Mouse (Mus musculus) fat pad, adult 2 months (tissue): ENCODE results near the gene Defb22.

Source experiments
- DNase-seq: peaks from one replicate; pipeline ENCODE4 v3.0.0-alpha.2; 2011; ENCODE audit warnings: low read depth, low spot score; ENCODE audit errors: extremely low read depth

Gene Defb22

DNA sequence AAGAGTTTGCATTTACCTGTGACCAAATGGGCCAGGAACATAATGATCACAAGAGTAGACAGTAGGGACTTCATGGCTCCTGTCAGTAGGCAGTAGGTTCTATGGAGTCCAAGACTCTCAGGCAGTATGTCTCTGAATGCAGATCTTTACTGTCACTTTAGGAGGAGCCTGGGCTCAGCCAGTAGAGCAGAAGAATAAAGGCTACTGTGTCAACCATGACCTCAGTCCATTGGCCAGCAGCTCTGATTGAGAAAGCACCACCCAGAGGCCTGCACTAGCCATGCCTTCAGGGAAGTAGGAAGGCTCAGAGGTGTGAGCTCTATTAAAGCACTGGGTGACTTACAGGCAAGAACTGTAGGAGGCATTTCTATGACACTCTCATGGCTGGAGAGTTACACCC is at the start of gene Defb22:
Gene Defb22 (minus strand): TSS at position 101 of the 400 bp plus-strand sequence.
- DNase-seq: no peak

DNA sequence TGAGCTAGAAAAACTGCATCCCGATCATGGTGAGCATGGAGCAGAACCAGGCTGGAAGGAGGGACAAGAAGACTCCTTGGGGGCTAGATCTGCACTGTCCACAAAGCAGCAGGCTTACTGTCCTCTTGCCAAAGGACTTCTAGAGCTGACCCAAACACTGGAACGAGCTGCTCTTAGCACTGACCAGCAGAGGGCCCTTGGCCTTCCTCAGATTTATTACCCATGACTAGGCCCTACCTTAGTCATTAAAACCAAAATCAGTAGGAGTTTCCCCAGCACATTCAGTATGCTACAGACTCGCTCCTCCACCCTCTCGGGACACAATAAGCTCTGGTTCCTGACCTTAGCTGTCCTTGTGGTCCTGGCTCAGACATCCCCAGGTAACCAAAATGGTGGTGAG is 28.0 kb upstream of the Defb22 start, which contains the start of gene Defb28:
Gene Defb28 (plus strand): TSS at position 275 of the 400 bp plus-strand sequence.
- no peak for DNase-seq

GRCm38 (mm10) chr2:152516084-152516483 is 26.1 kb upstream of the Defb22 start:
- DNase-seq: no peak

DNA sequence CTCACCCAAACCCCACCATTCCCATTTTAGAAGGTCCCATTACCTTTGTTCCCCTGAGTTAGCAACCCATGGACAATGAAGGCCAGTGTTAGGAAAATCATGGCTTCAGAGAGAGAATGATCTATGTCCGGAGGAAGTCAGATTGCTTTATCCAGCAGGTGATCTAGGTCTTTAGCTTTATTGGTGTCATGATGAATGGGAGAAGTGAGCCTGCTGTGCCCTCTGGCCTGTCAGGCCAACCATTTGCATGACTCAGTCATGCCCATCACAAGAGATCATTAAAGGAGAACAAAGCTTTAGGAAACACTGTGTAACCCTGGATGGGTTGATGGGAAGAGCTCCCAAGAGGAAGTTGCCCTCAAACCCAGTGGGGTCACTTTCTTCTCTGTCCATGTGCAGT is 21.7 kb upstream of the Defb22 start, which contains the start of gene Defb26:
Gene Defb26 (minus strand): TSS at position 101 of the 400 bp plus-strand sequence.
- DNase-seq: no peak

DNA sequence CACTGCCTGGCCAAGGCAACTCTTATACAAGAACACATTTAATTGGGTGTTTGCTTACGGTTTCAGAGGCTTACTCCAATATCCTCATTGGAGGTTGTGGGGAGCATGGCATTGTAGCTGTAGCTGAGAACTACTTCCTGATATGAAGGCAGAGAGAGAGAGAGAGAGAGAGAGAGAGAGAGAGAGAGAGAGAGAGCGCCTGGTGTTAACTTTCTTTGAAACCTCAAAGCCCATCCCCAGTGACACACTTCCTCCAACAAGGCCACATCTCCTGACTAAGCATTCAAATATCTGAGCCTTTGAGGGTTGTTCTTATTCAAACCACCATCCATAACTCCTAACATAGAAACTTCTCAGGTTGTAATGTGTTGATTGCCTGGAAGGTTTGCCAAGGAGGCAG is 14.0 kb upstream of the Defb22 start:
- DNase-seq: no peak

DNA sequence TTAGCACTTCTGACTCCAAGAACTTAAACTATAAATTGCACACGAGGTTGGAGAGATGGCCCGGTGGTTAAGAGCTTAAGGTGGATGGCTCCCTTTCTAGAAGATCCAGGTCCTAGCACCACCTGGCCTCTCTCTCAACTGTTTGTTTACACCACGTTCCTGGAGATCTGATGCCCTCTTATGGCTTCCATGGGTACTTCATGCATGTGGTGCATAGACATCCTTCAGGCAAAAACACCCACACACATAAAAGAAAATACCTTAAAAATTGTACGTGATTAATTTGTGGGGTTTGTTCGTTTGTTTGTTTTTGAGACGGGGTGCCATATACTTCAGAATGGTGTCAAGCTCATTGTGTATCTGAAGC is 10.9 kb upstream of the Defb22 start:
- DNase-seq: no peak

DNA sequence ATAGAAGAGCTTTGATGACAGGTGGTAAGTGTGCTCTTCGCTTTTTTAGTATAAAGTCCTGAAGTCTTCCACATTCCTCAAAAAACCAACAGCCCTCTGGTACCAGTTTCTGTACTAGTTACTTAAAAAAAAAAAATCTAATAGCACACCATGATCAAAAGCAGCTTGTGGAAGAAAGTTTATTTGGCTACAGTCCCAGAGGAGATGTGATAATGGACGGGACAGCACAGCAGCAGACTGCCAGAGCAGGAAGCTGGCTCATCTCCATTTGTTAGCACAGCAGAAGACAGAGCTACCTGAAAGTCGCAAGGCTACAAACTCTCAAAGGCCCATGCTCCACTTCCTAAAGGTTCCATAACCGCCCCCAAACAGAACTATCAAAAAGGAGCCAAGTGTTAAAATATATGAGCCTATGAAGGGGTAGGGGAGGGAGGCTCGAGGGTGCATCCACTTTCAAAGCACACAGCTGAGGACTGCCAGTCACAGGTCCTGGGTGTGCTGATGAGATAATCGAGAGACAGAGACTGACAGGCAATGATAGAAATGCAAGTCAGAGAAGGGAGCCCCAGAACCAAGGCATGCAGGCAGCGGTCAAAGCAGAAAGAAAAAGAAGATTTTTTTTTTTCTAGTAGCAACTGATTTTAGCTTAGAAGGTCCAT is 10.4 kb upstream of the Defb22 start:
- DNase-seq: no peak

- DNase-seq: no peak
Measured at GRCm38 (mm10) chr2:152498020-152498419, 8.1 kb upstream of the Defb22 start.

- no peak for DNase-seq
Measured at GRCm38 (mm10) chr2:152493151-152493550, 3.2 kb upstream of the Defb22 start.

GRCm38 (mm10) chr2:152487024-152487423 is 2.9 kb downstream of the Defb22 start:
- no peak for DNase-seq

DNA sequence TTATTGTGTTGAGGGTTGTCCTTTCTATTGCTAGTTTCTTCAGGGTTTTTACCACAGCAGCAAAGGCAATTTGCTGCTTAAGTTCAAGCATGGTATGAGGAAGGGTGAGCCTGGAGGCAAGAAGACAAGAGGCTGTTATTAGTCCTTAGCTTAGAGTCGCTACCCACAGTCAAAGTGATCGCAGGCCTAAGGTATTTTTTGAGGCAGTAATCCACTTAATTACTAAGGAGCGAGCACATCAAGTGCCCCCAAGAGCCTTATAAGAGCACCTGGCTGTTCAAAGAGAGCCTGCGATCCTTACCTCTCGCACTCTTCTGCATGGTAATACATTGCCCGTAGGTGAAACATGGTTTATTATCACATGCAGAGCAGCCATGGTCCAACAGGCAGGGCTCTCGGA is 8.2 kb downstream of the Defb22 start:
- no peak for DNase-seq

DNA sequence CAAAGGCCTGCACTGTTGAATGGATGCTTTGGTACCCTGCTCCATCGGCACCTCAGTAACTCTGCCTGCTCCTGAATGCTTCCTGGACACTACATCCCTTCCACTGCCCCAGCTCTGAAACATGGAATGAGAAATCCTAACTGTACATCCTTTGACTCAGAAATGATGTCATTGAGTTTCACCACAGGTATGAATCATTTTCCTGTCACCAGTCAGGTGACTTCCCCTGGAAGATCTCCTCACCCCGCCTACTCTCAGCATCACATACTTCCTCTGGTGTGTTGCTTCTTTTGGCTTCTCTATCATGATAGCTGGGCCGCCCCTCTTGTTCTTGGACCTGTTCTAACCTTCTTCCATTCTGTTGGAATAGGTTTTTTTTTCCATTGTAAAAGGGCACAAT is 9.1 kb downstream of the Defb22 start:
- no peak for DNase-seq

GRCm38 (mm10) chr2:152476763-152477162 is 13.2 kb downstream of the Defb22 start, which contains the start of gene Defb20:
TSS of gene Defb20 (plus strand) at chr2:152477063.
- no peak for DNase-seq

DNA sequence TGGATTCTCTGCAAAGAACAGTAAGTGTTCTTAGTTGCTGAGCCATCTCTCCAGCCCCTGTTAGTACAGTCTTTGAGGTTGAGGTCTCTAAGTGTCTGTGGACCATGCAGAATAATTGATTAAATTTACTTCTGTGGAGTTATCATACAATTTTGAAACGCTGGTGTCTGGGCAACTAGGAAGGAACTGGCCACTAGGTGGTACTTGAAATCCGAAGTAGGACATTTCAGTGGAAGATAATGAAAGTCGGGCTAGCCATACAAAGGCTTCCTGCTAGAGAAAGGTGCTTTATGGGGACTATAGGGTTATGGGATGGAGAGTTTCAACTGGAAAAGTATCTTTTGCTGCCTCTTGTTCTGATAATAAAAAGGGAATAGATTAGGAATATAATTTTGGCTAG is 17.5 kb downstream of the Defb22 start:
- no peak for DNase-seq

- DNase-seq: no peak
Measured at GRCm38 (mm10) chr2:152470973-152471372, 19.0 kb downstream of the Defb22 start.

GRCm38 (mm10) chr2:152464570-152465150 is 25.3 kb downstream of the Defb22 start, which contains the start of gene Defb23:
TSS of gene Defb23 (minus strand) at chr2:152464620.
- DNase-seq: no peak

- no peak for DNase-seq
Measured at GRCm38 (mm10) chr2:152459241-152459640, 30.7 kb downstream of the Defb22 start.

GRCm38 (mm10) chr2:152452101-152452781 is 37.7 kb downstream of the Defb22 start:
- no peak for DNase-seq

DNA sequence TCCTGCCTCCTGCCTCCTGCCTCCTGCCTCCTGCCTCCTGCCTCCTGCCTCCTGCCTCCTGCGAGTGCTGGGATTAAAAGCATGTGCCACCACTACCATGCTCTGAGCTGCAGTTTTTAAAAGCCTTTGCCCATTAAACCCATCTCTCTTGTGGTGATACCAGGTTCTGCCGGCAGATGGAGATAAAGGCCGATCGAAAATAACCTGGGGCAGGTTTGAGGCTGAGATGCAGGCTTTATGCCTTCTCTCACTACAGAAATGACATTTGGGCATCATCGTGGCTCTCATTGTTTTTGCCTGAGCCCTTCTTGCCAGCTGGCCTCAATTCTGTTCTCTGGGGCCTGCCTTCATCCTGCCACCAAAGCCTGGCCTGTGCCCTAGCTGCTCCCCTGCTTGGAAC is 39.7 kb downstream of the Defb22 start:
- DNase-seq: no peak

GRCm38 (mm10) chr2:152447461-152447860 is 42.5 kb downstream of the Defb22 start:
- DNase-seq: no peak

- DNase-seq: no peak
Measured at GRCm38 (mm10) chr2:152446642-152447041, 43.3 kb downstream of the Defb22 start.

DNA sequence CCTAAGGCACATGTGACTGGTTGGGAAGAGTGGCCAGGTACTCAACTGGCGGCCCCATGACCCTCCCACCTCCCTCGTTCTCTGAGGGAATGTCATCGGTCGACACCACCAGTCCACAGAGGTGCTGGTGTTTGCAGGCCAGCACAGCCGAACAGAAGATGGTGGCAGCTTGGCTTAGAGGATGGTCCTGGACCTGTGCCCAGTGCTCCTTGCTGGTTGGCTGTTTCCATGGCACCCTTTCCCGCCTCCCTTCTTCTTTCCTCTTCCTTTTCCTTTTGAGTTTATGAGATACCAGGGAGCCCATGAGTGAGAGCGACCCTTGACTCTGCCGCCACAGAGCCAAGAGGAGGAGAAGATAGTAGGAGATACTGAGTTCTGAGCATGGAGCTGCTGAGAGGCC is 46.7 kb downstream of the Defb22 start:
- DNase-seq: no peak
